Mouse (Mus musculus) cortical plate, adult 2 months (tissue): ENCODE measurements around the gene Stub1. TPM values are rescaled to one million over a fixed set of nuclear protein-coding genes. Genes with fewer than 3 reads are reported as not detected.
A peak's percentile ranks its signal among the peaks of the same experiment; 100 is the strongest.

Source experiments
- H3K27ac ChIP-seq: fragments of 200-500 bp; 2 replicates; pipeline ENCODE4 v1.5.1; 2012; ENCODE audit warnings: low read length, control low read depth, inconsistent platforms; ENCODE audit not compliant: insufficient read depth
- H3K4me1 ChIP-seq: fragments of 200-500 bp; 2 replicates; pipeline ENCODE4 v1.6.1; 2011; ENCODE audit warnings: low read length; ENCODE audit not compliant: control insufficient read depth, insufficient read depth
- H3K4me3 ChIP-seq: fragments of 200-500 bp; 2 replicates; pipeline ENCODE4 v1.5.1; 2011; ENCODE audit warnings: mild to moderate bottlenecking, low read length, control low read depth; ENCODE audit not compliant: insufficient read depth
- CTCF ChIP-seq: fragments of 200-500 bp; IDR thresholded peaks from 2 replicates; pipeline ENCODE4 v1.5.1; 2011; ENCODE audit warnings: mild to moderate bottlenecking, control low read depth, low read length; ENCODE audit not compliant: insufficient read depth; ENCODE audit errors: extremely low read depth
- POLR2A ChIP-seq: fragments of 200-500 bp; IDR thresholded peaks from 2 replicates; pipeline ENCODE4 v1.6.1; 2011; ENCODE audit warnings: mild to moderate bottlenecking, low read length, control low read depth; ENCODE audit not compliant: insufficient read depth; ENCODE audit errors: extremely low read depth
- polyA plus RNA-seq: library from polyadenylated mRNA; depleted of rRNA; stranded (reverse); fragments of >200 nt; gene quantifications from 2 replicates; pipeline ENCODE4 v1.2.3, GENCODE M21; 2012

Stub1 gene
- polyA plus RNA-seq, 1 experiment: 284 TPM

DNA sequence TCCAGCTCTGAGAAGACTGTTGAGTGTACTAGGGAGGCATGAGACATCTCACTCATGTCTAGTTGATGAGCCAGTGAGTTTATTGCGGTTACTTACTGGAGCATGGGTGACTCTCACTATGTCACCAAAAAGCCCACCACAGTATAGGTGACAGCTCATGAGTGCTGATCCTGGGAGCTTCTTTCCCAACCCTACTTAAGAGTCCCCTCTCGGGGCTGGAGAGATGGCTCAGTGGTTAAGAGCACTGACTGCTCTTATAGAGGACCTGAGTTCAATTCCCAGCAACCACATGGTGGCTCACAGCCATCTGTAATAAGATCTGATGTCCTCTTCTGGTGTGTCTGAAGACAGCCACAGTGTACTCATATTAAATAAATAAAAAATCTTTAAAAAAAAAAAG is 36.8 kb upstream of the Stub1 start:
- TF ChIP-seq POLR2A (no peak), CTCF (no peak)
- Histone ChIP-seq H3K4me3 (no peak overlapping the region), H3K27ac (no peak overlapping the region), H3K4me1 (peaks cover 3% of the 10 kb centered on the region; the same call in 1 of the 2 replicates)

GRCm38 (mm10) chr17:25869498-25869897 is 36.3 kb upstream of the Stub1 start:
- H3K4me3 ChIP-seq: no peak overlapping the region
- TF ChIP-seq POLR2A: no peak
- H3K27ac ChIP-seq: no peak overlapping the region
- H3K4me1 ChIP-seq: peaks cover 3% of the 10 kb centered on the region; the same call in 1 of the 2 replicates

- peak within 1 kb of the TSS; percentile 58 for H3K4me3 ChIP-seq
- TF ChIP-seq POLR2A: peak; percentile 60; the same call in 1 of the 2 replicates
- TF ChIP-seq CTCF: no peak
- peaks cover 3% of the 10 kb centered on the region; the same call in 1 of the 2 replicates for H3K4me1 ChIP-seq
- no peak within 1 kb of the TSS for H3K27ac ChIP-seq
Observed at GRCm38 (mm10) chr17:25868601-25869191, 35.5 kb upstream of the Stub1 start, which contains the start of gene Mcrip2. TSS of gene Mcrip2 (minus strand) at chr17:25868764.

DNA sequence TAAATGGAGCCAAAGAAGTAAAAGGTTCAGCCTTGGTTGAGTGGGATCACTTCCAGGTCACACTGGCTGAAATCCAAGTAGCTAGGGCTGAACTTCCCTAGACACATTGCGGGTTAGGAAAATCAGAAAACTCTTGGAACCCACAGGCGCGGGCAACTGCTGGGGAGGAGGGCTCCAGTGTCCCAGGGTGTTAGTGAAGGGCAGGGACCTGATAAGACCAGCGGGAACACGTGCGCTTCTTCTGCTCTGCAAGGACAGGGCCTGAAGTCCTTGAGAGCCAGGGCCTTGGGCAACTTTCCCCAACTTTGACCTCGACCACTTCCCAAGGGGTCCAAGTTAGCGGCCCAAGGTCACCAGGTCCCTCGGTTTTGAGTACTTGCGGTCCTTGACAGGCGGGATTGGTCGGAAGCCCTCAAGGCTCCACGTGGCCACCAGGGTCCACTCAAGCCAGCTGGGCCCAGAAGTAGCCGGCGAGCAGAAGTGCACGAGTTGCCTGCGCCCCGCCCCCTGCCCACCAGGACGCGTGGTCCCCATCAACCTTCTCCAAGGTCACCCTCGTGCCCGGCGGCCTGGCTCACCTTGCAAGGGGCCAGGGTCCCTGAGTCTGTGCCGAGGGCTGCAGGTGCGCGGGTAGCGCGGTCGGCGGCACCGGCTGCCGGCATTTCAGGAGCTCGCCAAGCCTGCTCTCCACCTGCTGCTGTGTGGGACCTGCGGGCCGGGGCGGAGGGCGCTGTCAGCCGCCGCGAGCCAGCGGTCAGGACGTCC is 34.8 kb upstream of the Stub1 start:
- Histone ChIP-seq H3K4me3 (peak overlapping the region; percentile 58), H3K27ac (no peak overlapping the region), H3K4me1 (peaks cover 3% of the 10 kb centered on the region; the same call in 1 of the 2 replicates)
- no peak for TF ChIP-seq POLR2A
- TF ChIP-seq CTCF: no peak

DNA sequence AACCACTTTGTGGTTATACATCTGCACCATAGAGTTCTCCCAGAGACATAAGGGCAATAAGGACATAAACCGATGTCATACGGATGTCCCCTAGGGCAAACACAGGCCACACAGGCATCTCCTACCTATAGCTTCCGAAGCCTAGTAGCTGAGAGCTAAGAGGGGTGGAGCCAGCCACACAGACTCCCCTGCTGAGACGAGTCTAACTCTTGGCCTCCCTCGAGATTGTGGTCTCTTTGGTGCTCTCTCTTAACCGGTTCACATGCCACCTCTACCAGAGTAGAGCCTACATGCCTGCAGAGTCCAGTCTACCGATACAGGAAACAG is 34.3 kb upstream of the Stub1 start:
- Histone ChIP-seq H3K27ac (no peak overlapping the region), H3K4me1 (peaks cover 3% of the 10 kb centered on the region; the same call in 1 of the 2 replicates), H3K4me3 (peak overlapping the region; percentile 58)
- TF ChIP-seq CTCF (no peak), POLR2A (no peak)

DNA sequence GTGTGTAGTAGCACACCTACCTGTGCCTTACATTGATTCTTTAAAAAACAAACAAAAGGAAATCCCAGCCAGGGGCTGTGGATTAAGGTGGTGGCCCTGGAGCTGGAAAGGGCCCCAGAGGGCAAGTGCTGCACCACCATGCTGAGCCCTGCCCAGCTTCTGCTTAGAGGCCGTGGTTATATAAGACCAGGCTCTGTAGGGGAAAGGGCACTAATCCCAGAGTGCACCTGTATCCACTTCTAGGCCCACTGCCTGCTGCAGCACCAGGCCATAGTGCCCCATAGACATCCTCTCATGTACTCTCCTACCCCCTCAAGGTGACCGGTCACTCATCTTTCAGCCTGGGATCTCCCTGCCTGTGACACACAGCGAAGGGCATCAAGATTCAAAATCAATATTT is 33.0 kb upstream of the Stub1 start:
- Histone ChIP-seq H3K27ac (no peak overlapping the region), H3K4me1 (peaks cover 3% of the 10 kb centered on the region; the same call in 1 of the 2 replicates), H3K4me3 (no peak overlapping the region)
- no peak for TF ChIP-seq CTCF
- TF ChIP-seq POLR2A: no peak

DNA sequence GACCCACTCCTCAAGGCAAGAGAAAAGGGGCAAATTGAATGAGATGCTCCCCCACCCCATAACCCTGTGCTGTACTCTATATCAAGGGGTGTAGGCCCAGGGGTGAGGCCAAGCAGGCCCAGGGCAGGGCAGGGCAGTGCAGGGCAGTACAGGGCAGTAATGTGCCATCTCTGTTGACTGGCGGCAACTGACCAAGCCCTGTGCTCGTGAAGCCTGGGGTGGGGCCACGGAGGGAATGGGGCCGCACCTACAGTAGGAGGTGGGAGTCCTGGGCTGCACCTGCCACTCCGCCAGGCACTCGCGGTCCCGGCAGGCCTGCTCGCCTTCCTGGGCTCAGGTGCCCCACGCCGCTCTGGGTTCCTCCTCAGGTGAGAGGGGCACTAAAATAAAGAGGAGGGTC is 32.1 kb upstream of the Stub1 start:
- Histone ChIP-seq H3K4me3 (no peak overlapping the region), H3K4me1 (peaks cover 6% of the 10 kb centered on the region), H3K27ac (no peak overlapping the region)
- TF ChIP-seq POLR2A (no peak), CTCF (no peak)

GRCm38 (mm10) chr17:25864311-25864710 is 31.1 kb upstream of the Stub1 start:
- no peak for TF ChIP-seq CTCF
- TF ChIP-seq POLR2A: no peak
- H3K4me3 ChIP-seq: no peak overlapping the region
- no peak overlapping the region for H3K27ac ChIP-seq
- H3K4me1 ChIP-seq: peaks cover 6% of the 10 kb centered on the region

GRCm38 (mm10) chr17:25863681-25864080 is 30.5 kb upstream of the Stub1 start:
- Histone ChIP-seq H3K27ac (no peak overlapping the region), H3K4me3 (no peak overlapping the region), H3K4me1 (peaks cover 6% of the 10 kb centered on the region)
- TF ChIP-seq CTCF (no peak), POLR2A (no peak)

- TF ChIP-seq CTCF (no peak), POLR2A (no peak)
- H3K27ac ChIP-seq: peak overlapping the region; percentile 88
- peak overlapping the region; percentile 57 for H3K4me3 ChIP-seq
- peaks cover 3% of the 10 kb centered on the region for H3K4me1 ChIP-seq
Observed at GRCm38 (mm10) chr17:25861704-25862612, 28.8 kb upstream of the Stub1 start.
